Mouse (Mus musculus): ENCODE data around the gene Gm20826. TPM values are rescaled to one million over a fixed set of nuclear protein-coding genes. Genes with fewer than 3 reads are reported as not detected.
"Not testable (repeated sequence)": the region's sequence is repeated elsewhere in the genome, so short reads cannot be mapped to it uniquely, and the experiment has no call there.

Gene Gm20826
- polyA plus RNA-seq (2012; rRNA removed) (not detected in 2 replicates), polyA plus RNA-seq (2014; fragmentation: Nextera tagmentation; extraction: Ambion mirVana) (not detected in 2 replicates)

DNA sequence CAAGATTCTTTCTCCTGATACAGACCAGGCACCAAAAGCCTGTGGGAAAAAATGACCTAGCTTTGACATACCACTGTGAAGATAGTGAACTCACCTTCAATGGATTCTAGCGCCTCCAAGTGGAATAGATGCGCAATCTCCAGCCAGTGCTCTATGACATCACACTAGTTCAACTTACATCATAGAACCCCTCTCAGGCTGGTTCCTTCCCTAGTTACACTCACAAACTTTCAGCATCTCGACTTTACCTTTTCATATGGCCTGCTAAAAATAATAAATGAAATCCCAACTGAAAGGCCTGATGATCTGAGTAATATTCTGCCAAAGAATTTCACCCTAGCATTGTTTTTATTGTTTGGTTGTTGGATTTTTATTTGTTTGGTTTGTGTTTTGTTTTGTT is at the start of gene Gm20826:
Gm20826 (minus strand) TSS at position 101 of the 400 bp plus-strand sequence.
- not testable (repeated sequence) for H3K9ac ChIP-seq (replicated peaks); DNase-seq (ENCODE audit: low read depth in 3 of 3, low spot score in 3 of 3); H3K9me3 ChIP-seq (ENCODE audit: control insufficient read depth, low read length); ATAC-seq (ENCODE audit: insufficient read depth); H3K4me2 ChIP-seq (ENCODE audit: low read depth); H3K4me1 ChIP-seq (replicated peaks; ENCODE audit: control insufficient read depth in 2 of 2, insufficient read depth in 2 of 2, low read length in 1 of 2); H3K27me3 ChIP-seq (ENCODE audit: control insufficient read depth, insufficient read depth, low read length); H3K27ac ChIP-seq; H3K4me3 ChIP-seq (ENCODE audit: insufficient read depth in 1 of 2, low read depth in 2 of 2, low read length in 2 of 2); H3K36me3 ChIP-seq (replicated peaks; ENCODE audit: control insufficient read depth, insufficient read depth, low read depth)
- WGBS (ENCODE audit: insufficient replicate concordance), result no CpG with 5 or more reads among the region's 3 CpGs

Other genes starting within 250 kb of the Gm20826 start
- gene Gm21788, start 233.5 kb downstream of the Gm20826 start, polyA plus RNA-seq (2012; rRNA removed), result not detected in 2 replicates
- gene Gm21788, start 233.5 kb downstream of the Gm20826 start, polyA plus RNA-seq (2014; fragmentation: Nextera tagmentation; extraction: Ambion mirVana), result not detected in 2 replicates
- gene Gm28576, start 84.5 kb upstream of the Gm20826 start, polyA plus RNA-seq (2012; rRNA removed), result not detected in 2 replicates
- gene Gm28576, start 84.5 kb upstream of the Gm20826 start, polyA plus RNA-seq (2014; fragmentation: Nextera tagmentation; extraction: Ambion mirVana), result not detected in 2 replicates